Mouse (Mus musculus): ENCODE results near the gene Smpd2. TPM values are rescaled to one million over a fixed set of nuclear protein-coding genes. Genes with fewer than 3 reads are reported as not detected.

Gene Smpd2
- polyA plus RNA-seq, 1 experiment from 2014 or later = 58.8 TPM

- Histone ChIP-seq H3K4me1 (ENCODE audit: control insufficient read depth, insufficient read depth, low read length) (peaks cover 12% of the 10 kb centered on the region), H3K27ac (ENCODE audit: low read length) (no peak overlapping the region), H3K27me3 (ENCODE audit: control insufficient read depth, insufficient read depth, low read length) (no peaks in the 10 kb centered on the region), H3K9me3 (replicated peaks; ENCODE audit: control insufficient read depth, low read length) (no peaks in the 10 kb centered on the region), H3K36me3 (ENCODE audit: control insufficient read depth, insufficient read depth, low read length) (0 out of 2 replicates have a peak, but pooled peaks cover 3% of the 10 kb centered on the region), H3K4me2 (ENCODE audit: low read depth, low read length) (no peak overlapping the region), H3K9ac (ENCODE audit: low read length) (no peak overlapping the region; the same call in 1 of the 2 replicates), H3K4me3 (replicated peaks; ENCODE audit: low read length) (no peak overlapping the region)
- 87% methylated on average over 3 of the region's 3 CpGs for WGBS
- ATAC-seq (ENCODE audit: insufficient read depth, low FRiP score) = no peak
These were observed 10.2 kb downstream of the Smpd2 start for GRCm38 (mm10) chr10:41479961-41480360.

- WGBS = 6% methylated on average over 20 of the region's 20 CpGs
- Histone ChIP-seq H3K4me3 (replicated peaks; ENCODE audit: low read length) (peak overlapping the region; percentile 73), H3K4me2 (ENCODE audit: low read depth, low read length) (peak overlapping the region; percentile 79), H3K27ac (ENCODE audit: low read length) (peak overlapping the region; percentile 80), H3K4me1 (ENCODE audit: control insufficient read depth, insufficient read depth, low read length) (peaks cover 21% of the 10 kb centered on the region), H3K9ac (ENCODE audit: low read length) (peak overlapping the region; percentile 84), H3K9me3 (replicated peaks; ENCODE audit: control insufficient read depth, low read length) (no peaks in the 10 kb centered on the region), H3K36me3 (ENCODE audit: control insufficient read depth, insufficient read depth, low read length) (no peaks in the 10 kb centered on the region), H3K27me3 (ENCODE audit: control insufficient read depth, insufficient read depth, low read length) (no peaks in the 10 kb centered on the region)
- peak; percentile 77 for ATAC-seq (ENCODE audit: insufficient read depth, low FRiP score)
These were observed 12.6 kb downstream of the Smpd2 start for GRCm38 (mm10) chr10:41477278-41478181.

GRCm38 (mm10) chr10:41477018-41477277, 13.2 kb downstream of the Smpd2 start:
- H3K4me1 ChIP-seq (ENCODE audit: control insufficient read depth, insufficient read depth, low read length) = peaks cover 21% of the 10 kb centered on the region
- H3K9ac ChIP-seq (ENCODE audit: low read length) = peak overlapping the region; percentile 84
- H3K36me3 ChIP-seq (ENCODE audit: control insufficient read depth, insufficient read depth, low read length) = no peaks in the 10 kb centered on the region
- H3K27ac ChIP-seq (ENCODE audit: low read length) = peak overlapping the region; percentile 80
- 1% methylated on average over 9 of the region's 9 CpGs for WGBS
- H3K27me3 ChIP-seq (ENCODE audit: control insufficient read depth, insufficient read depth, low read length) = no peaks in the 10 kb centered on the region
- H3K4me2 ChIP-seq (ENCODE audit: low read depth, low read length) = peak overlapping the region; percentile 79
- ATAC-seq (ENCODE audit: insufficient read depth, low FRiP score) = no peak
- peak overlapping the region; percentile 73 for H3K4me3 ChIP-seq (replicated peaks; ENCODE audit: low read length)
- H3K9me3 ChIP-seq (replicated peaks; ENCODE audit: control insufficient read depth, low read length) = no peaks in the 10 kb centered on the region

GRCm38 (mm10) chr10:41476171-41477017, 13.8 kb downstream of the Smpd2 start, which contains the start of gene Mical1:
Gene Mical1 (plus strand): TSS chr10:41476314.
- WGBS = under 1% methylated on average over 35 of the region's 35 CpGs
- Histone ChIP-seq H3K27ac (ENCODE audit: low read length) (peak within 1 kb of the TSS; percentile 80), H3K27me3 (ENCODE audit: control insufficient read depth, insufficient read depth, low read length) (no peaks in the 10 kb centered on the region), H3K4me1 (ENCODE audit: control insufficient read depth, insufficient read depth, low read length) (peaks cover 21% of the 10 kb centered on the region), H3K36me3 (ENCODE audit: control insufficient read depth, insufficient read depth, low read length) (no peaks in the 10 kb centered on the region), H3K9me3 (replicated peaks; ENCODE audit: control insufficient read depth, low read length) (no peaks in the 10 kb centered on the region), H3K4me2 (ENCODE audit: low read depth, low read length) (peak within 1 kb of the TSS; percentile 79), H3K9ac (ENCODE audit: low read length) (peak within 1 kb of the TSS; percentile 84), H3K4me3 (replicated peaks; ENCODE audit: low read length) (peak within 1 kb of the TSS; percentile 73)
- ATAC-seq (ENCODE audit: insufficient read depth, low FRiP score) = peak; percentile 78

DNA sequence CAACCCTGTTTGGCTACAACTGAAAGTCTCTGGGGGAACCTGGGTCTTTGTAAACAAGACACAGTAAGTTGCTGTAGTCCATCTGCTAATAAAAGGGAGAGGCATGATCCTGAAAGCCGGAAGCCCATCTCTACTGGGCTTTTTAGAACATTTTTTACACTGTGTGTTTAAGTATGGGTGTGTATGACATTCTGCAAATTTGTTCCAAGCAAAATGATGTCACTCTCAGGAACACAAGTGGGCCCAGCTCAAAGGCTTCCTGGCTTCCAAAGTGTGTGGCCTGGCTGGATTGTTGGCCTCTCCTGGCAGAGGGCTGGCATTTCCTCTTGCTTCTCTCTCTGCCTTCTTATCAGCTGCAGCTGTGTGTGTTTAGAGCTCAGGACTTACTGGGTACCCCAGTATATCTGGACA, 15.2 kb downstream of the Smpd2 start:
- 30% methylated on average over 1 of the region's 1 CpGs for WGBS
- H3K4me1 ChIP-seq (ENCODE audit: control insufficient read depth, insufficient read depth, low read length) = peaks cover 21% of the 10 kb centered on the region
- ATAC-seq (ENCODE audit: insufficient read depth, low FRiP score) = no peak
- H3K9me3 ChIP-seq (replicated peaks; ENCODE audit: control insufficient read depth, low read length) = no peaks in the 10 kb centered on the region
- no peak overlapping the region for H3K9ac ChIP-seq (ENCODE audit: low read length)
- no peaks in the 10 kb centered on the region for H3K36me3 ChIP-seq (ENCODE audit: control insufficient read depth, insufficient read depth, low read length)
- H3K4me3 ChIP-seq (replicated peaks; ENCODE audit: low read length) = no peak overlapping the region
- no peaks in the 10 kb centered on the region for H3K27me3 ChIP-seq (ENCODE audit: control insufficient read depth, insufficient read depth, low read length)
- H3K4me2 ChIP-seq (ENCODE audit: low read depth, low read length) = no peak overlapping the region
- peak overlapping the region; percentile 80 for H3K27ac ChIP-seq (ENCODE audit: low read length)

DNA sequence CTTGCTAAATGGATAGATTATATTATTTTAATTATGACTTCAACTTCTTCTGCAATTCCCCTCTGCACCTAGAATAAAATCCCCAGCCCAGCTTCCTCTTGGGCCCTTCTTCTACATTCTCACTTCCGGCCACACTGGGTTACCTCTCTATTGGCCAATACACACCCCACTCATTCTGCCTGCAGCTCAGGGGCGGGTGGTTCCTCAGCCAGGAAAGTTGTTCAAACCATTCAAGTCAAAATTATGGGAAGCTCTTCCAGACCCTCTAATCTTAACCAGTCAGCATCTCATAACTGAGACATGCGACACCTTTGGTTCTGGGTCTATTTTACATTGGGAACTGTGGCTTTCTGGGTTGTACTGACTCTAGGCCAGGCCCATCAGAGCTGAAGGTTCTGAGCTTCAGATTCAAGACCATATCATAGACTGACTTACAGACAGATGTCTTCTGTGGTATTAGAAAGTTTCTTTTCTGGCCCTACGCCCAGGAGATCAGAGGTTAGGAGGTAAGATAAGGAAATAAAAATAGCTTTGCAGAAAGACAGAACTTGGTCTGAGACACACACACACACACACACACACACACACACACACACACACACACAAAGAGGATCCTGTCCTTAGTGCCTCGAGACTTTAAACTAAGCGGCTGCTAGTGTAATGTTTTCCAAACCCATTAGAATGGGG, 16.2 kb downstream of the Smpd2 start:
- peaks cover 21% of the 10 kb centered on the region for H3K4me1 ChIP-seq (ENCODE audit: control insufficient read depth, insufficient read depth, low read length)
- H3K27ac ChIP-seq (ENCODE audit: low read length) = peak overlapping the region; percentile 3; the same call in 1 of the 2 replicates
- H3K9me3 ChIP-seq (replicated peaks; ENCODE audit: control insufficient read depth, low read length) = no peaks in the 10 kb centered on the region
- no peaks in the 10 kb centered on the region for H3K27me3 ChIP-seq (ENCODE audit: control insufficient read depth, insufficient read depth, low read length)
- H3K4me3 ChIP-seq (replicated peaks; ENCODE audit: low read length) = no peak overlapping the region
- no peak overlapping the region for H3K9ac ChIP-seq (ENCODE audit: low read length)
- H3K4me2 ChIP-seq (ENCODE audit: low read depth, low read length) = no peak overlapping the region
- no peak for ATAC-seq (ENCODE audit: insufficient read depth, low FRiP score)
- WGBS = 58% methylated on average over 6 of the region's 6 CpGs
- no peaks in the 10 kb centered on the region for H3K36me3 ChIP-seq (ENCODE audit: control insufficient read depth, insufficient read depth, low read length)

GRCm38 (mm10) chr10:41472962-41473481, 17.1 kb downstream of the Smpd2 start:
- ATAC-seq (ENCODE audit: insufficient read depth, low FRiP score) = no peak
- H3K9ac ChIP-seq (ENCODE audit: low read length) = no peak overlapping the region
- no peak overlapping the region for H3K4me2 ChIP-seq (ENCODE audit: low read depth, low read length)
- H3K36me3 ChIP-seq (ENCODE audit: control insufficient read depth, insufficient read depth, low read length) = no peaks in the 10 kb centered on the region
- H3K27me3 ChIP-seq (ENCODE audit: control insufficient read depth, insufficient read depth, low read length) = no peaks in the 10 kb centered on the region
- WGBS = 72% methylated on average over 5 of the region's 5 CpGs
- no peaks in the 10 kb centered on the region for H3K9me3 ChIP-seq (replicated peaks; ENCODE audit: control insufficient read depth, low read length)
- H3K4me1 ChIP-seq (ENCODE audit: control insufficient read depth, insufficient read depth, low read length) = peaks cover 19% of the 10 kb centered on the region
- H3K27ac ChIP-seq (ENCODE audit: low read length) = no peak overlapping the region
- no peak overlapping the region for H3K4me3 ChIP-seq (replicated peaks; ENCODE audit: low read length)

DNA sequence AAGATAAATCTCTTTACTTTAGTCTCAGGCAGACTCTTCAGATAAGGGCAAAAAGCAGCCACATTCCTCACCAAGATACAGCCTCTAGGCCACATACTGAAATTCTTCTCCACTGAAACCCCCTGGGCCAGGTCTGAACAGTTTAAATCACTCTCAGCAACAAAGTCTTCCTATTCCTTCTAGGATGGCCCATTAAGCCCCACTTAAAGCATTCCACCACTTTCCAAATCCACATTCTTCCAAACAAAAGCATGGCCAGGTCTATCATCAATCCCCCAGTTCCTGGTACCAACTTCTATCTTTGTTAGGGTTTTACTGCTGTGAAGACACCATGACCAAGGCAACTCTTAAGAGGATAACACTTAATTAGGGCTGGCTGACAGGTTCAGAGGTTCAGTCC, 17.6 kb downstream of the Smpd2 start:
- H3K9ac ChIP-seq (ENCODE audit: low read length) = no peak overlapping the region
- no peak overlapping the region for H3K27ac ChIP-seq (ENCODE audit: low read length)
- H3K4me1 ChIP-seq (ENCODE audit: control insufficient read depth, insufficient read depth, low read length) = peaks cover 16% of the 10 kb centered on the region
- no peak for ATAC-seq (ENCODE audit: insufficient read depth, low FRiP score)
- H3K4me3 ChIP-seq (replicated peaks; ENCODE audit: low read length) = no peak overlapping the region
- no peak overlapping the region for H3K4me2 ChIP-seq (ENCODE audit: low read depth, low read length)
- no peaks in the 10 kb centered on the region for H3K9me3 ChIP-seq (replicated peaks; ENCODE audit: control insufficient read depth, low read length)
- no peaks in the 10 kb centered on the region for H3K36me3 ChIP-seq (ENCODE audit: control insufficient read depth, insufficient read depth, low read length)
- no peaks in the 10 kb centered on the region for H3K27me3 ChIP-seq (ENCODE audit: control insufficient read depth, insufficient read depth, low read length)
